Mouse (Mus musculus) liver, postnatal 0 days (tissue): ENCODE results near the gene Gm44502.

Experiments used
- CTCF ChIP-seq: sonication (generic); IDR thresholded peaks from 2 replicates; pipeline ENCODE4 v1.5.1; 2016; ENCODE audit warnings: antibody characterized with exemption, low read depth
- EP300 ChIP-seq: IDR thresholded peaks from 2 replicates; pipeline ENCODE4 v1.6.1; 2016; ENCODE audit warnings: antibody characterized with exemption, low read depth, mild to moderate bottlenecking

GRCm38 (mm10) chr15:89473921-89474320, 44.4 kb upstream of the Gm44502 start:
- TF ChIP-seq CTCF (no peak), EP300 (no peak)
